Mouse (Mus musculus) hindbrain, embryonic 13.5 days (tissue): ENCODE measurements around the gene Celf2. TPM values are rescaled to one million over a fixed set of nuclear protein-coding genes. Genes with fewer than 3 reads are reported as not detected.

Source experiments
- ATAC-seq: fragments of 200-750 bp; cut with Nextera tagmentation; 2 replicates; pipeline ENCODE4 v1.8.0; 2017; ENCODE audit warnings: moderate TSS enrichment; ENCODE audit not compliant: low FRiP score
- H3K27ac ChIP-seq: fragments of 300-500 bp; sonication (generic); 2 replicates; pipeline ENCODE4 v1.5.1; 2015; ENCODE audit warnings: inconsistent platforms, mild to moderate bottlenecking, moderate library complexity
- H3K27me3 ChIP-seq: fragments of 300-500 bp; sonication (generic); 2 replicates; pipeline ENCODE4 v1.6.1; 2015; ENCODE audit warnings: mild to moderate bottlenecking, inconsistent platforms
- H3K36me3 ChIP-seq: fragments of 300-500 bp; sonication (generic); 2 replicates; pipeline ENCODE4 v1.6.1; 2015; ENCODE audit warnings: mild to moderate bottlenecking, inconsistent platforms
- H3K4me1 ChIP-seq: fragments of 300-500 bp; sonication (generic); replicated peaks from 2 replicates; pipeline ENCODE4 v1.6.1; 2015; ENCODE audit warnings: inconsistent platforms
- H3K4me2 ChIP-seq: fragments of 300-500 bp; sonication (generic); 2 replicates; pipeline ENCODE4 v1.6.1; 2015; ENCODE audit warnings: inconsistent platforms, mild to moderate bottlenecking, moderate library complexity
- H3K4me3 ChIP-seq: fragments of 300-500 bp; sonication (generic); 2 replicates; pipeline ENCODE4 v1.5.1; 2015; ENCODE audit warnings: mild to moderate bottlenecking, inconsistent platforms
- H3K9ac ChIP-seq: fragments of 300-500 bp; sonication (generic); 2 replicates; pipeline ENCODE4 v1.6.1; 2015; ENCODE audit warnings: mild to moderate bottlenecking, inconsistent platforms
- H3K9me3 ChIP-seq: fragments of 300-500 bp; sonication (generic); 2 replicates; pipeline ENCODE4 v1.6.1; 2016; ENCODE audit warnings: inconsistent platforms
- WGBS: fragments of 180-500 bp; shearing (Covaris S2); methylation state at CpG from one replicate; pipeline ENCODE4 v1.1.7; 2015; 5-methylcytosine and 5-hydroxymethylcytosine counted together
- polyA plus RNA-seq: library from polyadenylated mRNA; unstranded; fragments of >200 nt; fragmentation: Nextera tagmentation; extraction: Ambion mirVana; gene quantifications from 2 replicates; pipeline ENCODE4 v1.2.1, GENCODE M21; 2015

Celf2 gene
- polyA plus RNA-seq, 1 experiment from 2014 or later, result 164 TPM

- no peaks in the 10 kb centered on the region for H3K4me1 ChIP-seq
- no peak overlapping the region for H3K4me3 ChIP-seq
- H3K27ac ChIP-seq, result no peak overlapping the region
- no peaks in the 10 kb centered on the region for H3K36me3 ChIP-seq
- H3K9me3 ChIP-seq, result no peaks in the 10 kb centered on the region
- no peaks in the 10 kb centered on the region for H3K27me3 ChIP-seq
- ATAC-seq, result no peak
- H3K4me2 ChIP-seq, result no peak overlapping the region
- no peak overlapping the region for H3K9ac ChIP-seq
These were observed 260.4 kb downstream of the Celf2 start for GRCm38 (mm10) chr2:7249002-7249401.

DNA sequence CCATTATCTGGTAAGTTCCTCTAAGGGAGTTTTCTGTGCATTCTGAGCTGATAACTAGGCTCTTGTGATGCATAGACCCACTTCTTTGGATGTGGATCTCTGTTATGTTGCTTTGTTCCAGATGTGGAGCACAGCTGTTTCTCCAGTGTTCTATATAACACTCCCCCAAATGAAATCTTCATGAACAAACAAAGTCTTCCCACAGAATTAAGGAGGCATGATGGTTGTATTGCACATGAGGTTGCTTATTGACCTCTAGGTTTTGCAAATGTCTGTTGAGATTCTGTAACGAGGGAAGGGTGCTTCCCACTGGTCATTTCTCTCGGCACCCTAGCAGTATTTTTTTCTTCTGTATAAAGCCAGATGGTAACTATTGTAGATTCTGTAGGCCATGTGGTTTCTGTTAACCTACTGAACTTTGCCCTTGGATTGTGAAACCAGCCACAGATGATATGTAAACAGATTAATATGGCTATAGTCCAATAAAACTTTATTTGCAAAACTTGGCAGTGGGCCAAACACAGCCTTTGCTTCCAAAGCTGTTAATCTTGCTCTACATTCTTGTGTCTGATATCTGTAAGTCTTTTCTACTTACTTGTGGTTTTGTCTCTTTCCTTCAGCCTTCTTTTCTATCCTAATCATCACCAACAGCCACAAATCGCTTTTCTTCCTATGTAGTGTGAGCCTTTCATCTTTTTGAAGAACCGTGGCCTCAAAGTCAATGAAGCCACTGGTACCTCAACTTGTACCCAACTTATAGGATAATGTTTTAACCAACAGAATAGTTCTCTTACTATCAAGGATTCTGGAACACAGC is 263.2 kb downstream of the Celf2 start:
- Histone ChIP-seq H3K4me2 (no peak overlapping the region), H3K4me1 (peaks cover 9% of the 10 kb centered on the region), H3K27ac (no peak overlapping the region), H3K9me3 (no peaks in the 10 kb centered on the region), H3K27me3 (no peaks in the 10 kb centered on the region), H3K9ac (no peak overlapping the region), H3K36me3 (no peaks in the 10 kb centered on the region), H3K4me3 (no peak overlapping the region)
- no peak for ATAC-seq
- 83% methylated on average over 4 of the region's 4 CpGs for whole genome bisulfite sequencing

DNA sequence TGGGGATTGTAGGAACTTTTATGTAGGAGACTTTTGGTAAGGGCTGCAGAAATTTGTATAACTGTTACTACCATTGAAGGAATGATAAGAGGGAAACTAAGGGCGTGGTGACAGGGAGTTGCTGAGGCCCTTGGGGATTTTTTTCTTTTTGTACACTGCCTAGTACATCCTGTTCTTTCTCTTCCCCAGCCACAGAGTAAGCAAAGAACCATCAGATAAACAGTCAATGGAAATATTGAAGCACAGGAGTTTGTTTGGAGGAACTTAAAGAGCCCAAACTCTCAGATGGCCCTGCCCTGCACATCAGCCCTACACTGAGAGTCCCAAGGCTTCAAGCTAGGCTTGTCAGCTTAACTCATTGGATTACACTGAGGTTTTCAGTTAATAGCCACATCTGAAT is 267.2 kb downstream of the Celf2 start:
- Histone ChIP-seq H3K9me3 (no peaks in the 10 kb centered on the region), H3K4me3 (no peak overlapping the region), H3K4me2 (no peak overlapping the region), H3K27ac (no peak overlapping the region), H3K36me3 (no peaks in the 10 kb centered on the region), H3K27me3 (no peaks in the 10 kb centered on the region), H3K9ac (no peak overlapping the region), H3K4me1 (peaks cover 10% of the 10 kb centered on the region)
- no peak for ATAC-seq
- 80% methylated on average over 1 of the region's 1 CpGs for WGBS

GRCm38 (mm10) chr2:7241523-7241941 is 267.8 kb downstream of the Celf2 start:
- H3K27me3 ChIP-seq, result no peaks in the 10 kb centered on the region
- no peaks in the 10 kb centered on the region for H3K9me3 ChIP-seq
- H3K9ac ChIP-seq, result no peak overlapping the region
- no peak overlapping the region for H3K4me3 ChIP-seq
- H3K27ac ChIP-seq, result no peak overlapping the region
- ATAC-seq, result no peak
- peaks cover 10% of the 10 kb centered on the region for H3K4me1 ChIP-seq
- no peak overlapping the region for H3K4me2 ChIP-seq
- 30% methylated on average over 4 of the region's 4 CpGs for WGBS
- no peaks in the 10 kb centered on the region for H3K36me3 ChIP-seq

GRCm38 (mm10) chr2:7237283-7237682 is 272.1 kb downstream of the Celf2 start:
- Histone ChIP-seq H3K27me3 (no peaks in the 10 kb centered on the region), H3K4me1 (peaks cover 10% of the 10 kb centered on the region), H3K9me3 (no peaks in the 10 kb centered on the region), H3K4me2 (no peak overlapping the region), H3K9ac (no peak overlapping the region), H3K27ac (no peak overlapping the region), H3K36me3 (no peaks in the 10 kb centered on the region), H3K4me3 (no peak overlapping the region)
- WGBS, result 80% methylated on average over 4 of the region's 4 CpGs
- no peak for ATAC-seq

DNA sequence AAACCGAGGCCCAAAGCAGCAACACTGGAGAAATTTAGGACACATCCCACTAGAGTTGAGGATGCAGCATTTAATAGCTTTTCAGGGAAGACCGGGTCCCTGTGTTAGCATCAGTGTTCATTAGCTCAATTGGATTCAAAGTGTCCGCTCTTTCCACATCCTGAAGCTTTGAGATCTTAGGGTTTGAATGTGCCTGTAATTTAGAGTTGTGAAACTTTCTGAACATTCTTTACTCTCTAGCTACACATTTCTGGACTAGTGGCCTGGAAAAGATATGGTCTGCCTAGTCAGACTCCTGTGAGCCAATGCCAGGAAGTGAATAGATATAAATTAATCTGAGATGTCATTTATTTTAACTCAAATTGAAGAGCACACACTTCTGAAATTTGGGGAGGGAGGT is 272.9 kb downstream of the Celf2 start:
- no peaks in the 10 kb centered on the region for H3K9me3 ChIP-seq
- H3K36me3 ChIP-seq, result no peaks in the 10 kb centered on the region
- H3K4me1 ChIP-seq, result peaks cover 3% of the 10 kb centered on the region; the same call in 1 of the 2 replicates
- no peak overlapping the region for H3K9ac ChIP-seq
- WGBS, result 93% methylated on average over 3 of the region's 3 CpGs
- H3K27me3 ChIP-seq, result no peaks in the 10 kb centered on the region
- no peak overlapping the region for H3K4me2 ChIP-seq
- no peak overlapping the region for H3K4me3 ChIP-seq
- H3K27ac ChIP-seq, result no peak overlapping the region
- ATAC-seq, result no peak

DNA sequence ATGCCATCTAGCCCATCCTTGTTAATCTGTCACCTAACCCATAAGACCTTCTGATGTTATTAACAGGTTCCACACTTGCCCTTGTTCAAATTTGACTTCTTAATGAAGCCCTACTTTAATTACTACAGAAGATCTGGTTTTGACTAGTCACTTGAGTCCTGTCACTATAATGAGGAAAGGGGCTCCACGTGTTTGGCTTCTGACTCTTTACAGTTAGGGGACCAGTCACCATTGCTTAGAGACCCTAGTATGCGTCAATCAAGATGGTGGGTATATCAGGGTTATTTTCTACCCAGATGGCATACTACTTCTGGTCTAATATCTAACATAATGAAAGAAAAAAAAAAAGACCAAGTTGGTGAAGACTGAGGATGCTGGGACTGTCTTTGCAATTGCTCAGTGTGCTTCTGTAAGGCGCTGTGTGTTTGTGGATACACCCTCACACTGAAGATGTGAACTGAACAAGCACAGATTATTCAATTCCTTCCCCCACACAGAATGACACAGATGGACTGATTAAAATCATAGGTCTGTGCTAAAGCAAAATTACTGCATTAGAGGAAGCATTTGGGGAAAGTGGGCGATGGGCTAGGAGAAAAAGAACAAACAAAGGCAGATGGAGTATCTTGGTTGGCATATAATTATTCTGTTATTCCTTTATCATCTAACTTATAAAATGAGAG is 274.2 kb downstream of the Celf2 start:
- Histone ChIP-seq H3K36me3 (no peaks in the 10 kb centered on the region), H3K4me1 (no peaks in the 10 kb centered on the region), H3K27ac (no peak overlapping the region), H3K4me2 (no peak overlapping the region), H3K9me3 (no peaks in the 10 kb centered on the region), H3K9ac (no peak overlapping the region), H3K4me3 (no peak overlapping the region), H3K27me3 (no peaks in the 10 kb centered on the region)
- 91% methylated on average over 4 of the region's 4 CpGs for WGBS
- no peak for ATAC-seq

- Histone ChIP-seq H3K27ac (no peak overlapping the region), H3K36me3 (no peaks in the 10 kb centered on the region), H3K4me3 (no peak overlapping the region), H3K4me1 (no peaks in the 10 kb centered on the region), H3K9ac (no peak overlapping the region), H3K27me3 (no peaks in the 10 kb centered on the region), H3K4me2 (no peak overlapping the region), H3K9me3 (no peaks in the 10 kb centered on the region)
- WGBS, result 85% methylated on average over 7 of the region's 7 CpGs
- no peak for ATAC-seq
These were observed 274.8 kb downstream of the Celf2 start for GRCm38 (mm10) chr2:7234587-7234986.

GRCm38 (mm10) chr2:7233411-7233810 is 276.0 kb downstream of the Celf2 start:
- WGBS, result 87% methylated on average over 2 of the region's 2 CpGs
- H3K4me2 ChIP-seq, result no peak overlapping the region
- no peaks in the 10 kb centered on the region for H3K9me3 ChIP-seq
- no peak overlapping the region for H3K4me3 ChIP-seq
- no peaks in the 10 kb centered on the region for H3K36me3 ChIP-seq
- no peaks in the 10 kb centered on the region for H3K27me3 ChIP-seq
- no peak for ATAC-seq
- no peaks in the 10 kb centered on the region for H3K4me1 ChIP-seq
- no peak overlapping the region for H3K9ac ChIP-seq
- no peak overlapping the region for H3K27ac ChIP-seq

DNA sequence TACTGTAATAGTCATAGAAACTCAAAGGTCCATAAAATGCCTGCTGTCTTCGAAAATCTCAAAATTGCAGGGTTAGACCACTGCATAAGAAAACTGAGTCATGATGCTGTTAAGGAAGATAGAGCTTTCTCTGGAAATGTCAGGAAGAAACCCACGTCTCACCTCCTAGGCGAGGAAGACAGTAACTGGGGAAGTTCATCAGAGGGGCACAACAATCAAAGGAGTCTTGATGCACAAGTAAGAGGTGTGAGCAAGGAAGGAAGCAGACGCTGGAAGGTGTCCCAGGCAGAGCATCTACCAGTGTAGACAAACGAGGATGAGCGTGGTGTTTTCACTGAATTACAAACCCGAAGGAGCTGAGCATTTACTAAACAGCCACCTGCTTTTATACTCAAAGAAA is 282.6 kb downstream of the Celf2 start:
- ATAC-seq, result no peak
- Histone ChIP-seq H3K4me1 (peaks cover 18% of the 10 kb centered on the region; the same call in 1 of the 2 replicates), H3K9ac (no peak overlapping the region), H3K27ac (no peak overlapping the region), H3K36me3 (no peaks in the 10 kb centered on the region), H3K9me3 (no peaks in the 10 kb centered on the region), H3K4me3 (no peak overlapping the region), H3K27me3 (no peaks in the 10 kb centered on the region), H3K4me2 (no peak overlapping the region)
- 85% methylated on average over 7 of the region's 7 CpGs for WGBS

DNA sequence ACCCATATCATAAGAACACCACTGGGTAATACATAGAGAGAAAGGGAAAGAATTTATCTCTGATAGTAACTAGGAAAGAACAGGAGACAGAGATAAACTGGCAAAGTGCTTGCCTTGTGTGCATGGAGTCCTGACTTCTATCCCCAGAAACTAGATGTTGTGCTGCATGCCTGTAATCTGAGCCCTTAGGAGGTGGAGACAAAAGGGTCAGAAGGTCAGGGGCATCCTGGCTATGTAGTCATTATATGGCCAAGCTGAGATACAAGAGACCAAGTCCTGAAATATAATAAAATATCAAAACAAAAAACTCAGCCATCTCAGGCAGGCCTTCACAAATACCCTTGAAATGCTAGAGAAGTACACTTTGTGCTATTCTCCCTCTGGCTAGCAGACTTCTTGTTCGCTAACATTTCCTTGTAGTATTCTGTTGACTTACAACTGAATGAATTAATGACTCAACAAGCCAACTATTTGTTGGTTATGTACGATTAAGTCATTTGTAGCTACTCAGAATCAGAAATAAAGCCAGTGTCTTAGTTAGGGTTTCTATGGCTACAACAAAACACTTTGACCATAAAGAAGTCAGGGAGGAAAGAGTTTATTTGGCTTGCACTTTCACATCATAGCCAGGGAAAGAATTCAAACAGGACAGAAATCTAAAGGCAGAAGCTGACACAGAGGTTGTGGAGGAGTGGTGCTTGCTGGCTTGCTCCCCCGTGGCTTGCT is 284.9 kb downstream of the Celf2 start:
- Histone ChIP-seq H3K27me3 (no peaks in the 10 kb centered on the region), H3K4me2 (no peak overlapping the region), H3K36me3 (no peaks in the 10 kb centered on the region), H3K27ac (no peak overlapping the region), H3K9me3 (no peaks in the 10 kb centered on the region), H3K9ac (no peak overlapping the region), H3K4me3 (no peak overlapping the region), H3K4me1 (peaks cover 18% of the 10 kb centered on the region; the same call in 1 of the 2 replicates)
- no peak for ATAC-seq
- 59% methylated on average over 3 of the region's 3 CpGs for WGBS

GRCm38 (mm10) chr2:7223538-7223937 is 285.8 kb downstream of the Celf2 start:
- H3K4me1 ChIP-seq, result peaks cover 18% of the 10 kb centered on the region; the same call in 1 of the 2 replicates
- no peak overlapping the region for H3K4me3 ChIP-seq
- no peak for ATAC-seq
- no peaks in the 10 kb centered on the region for H3K9me3 ChIP-seq
- H3K36me3 ChIP-seq, result no peaks in the 10 kb centered on the region
- no peak overlapping the region for H3K27ac ChIP-seq
- no peak overlapping the region for H3K9ac ChIP-seq
- no peak overlapping the region for H3K4me2 ChIP-seq
- WGBS, result 52% methylated on average over 2 of the region's 2 CpGs
- no peaks in the 10 kb centered on the region for H3K27me3 ChIP-seq
